Mouse (Mus musculus) ES-E14 (cell line): ENCODE data around the gene Vmn2r70. TPM values are rescaled to one million over a fixed set of nuclear protein-coding genes. Genes with fewer than 3 reads are reported as not detected.

Experiments
- DNase-seq: peaks from one replicate; pipeline ENCODE4 v3.0.0-alpha.2; 2013; ENCODE audit warnings: low read depth, low spot score
- H3K27ac ChIP-seq: 2 replicates; pipeline ENCODE4 v1.5.1; 2012; ENCODE audit warnings: low read depth, mild to moderate bottlenecking, low read length, moderate library complexity, mixed read lengths; ENCODE audit not compliant: poor library complexity, insufficient read depth, severe bottlenecking
- H3K36me3 ChIP-seq: 2 replicates; pipeline ENCODE4 v1.6.1; 2012; ENCODE audit warnings: mild to moderate bottlenecking, low read length, moderate library complexity, mixed read lengths; ENCODE audit not compliant: control insufficient read depth, poor library complexity, insufficient read depth, severe bottlenecking
- H3K4me1 ChIP-seq, 2 experiments: fragments of 150-350 bp in 1 of 2; sonication (generic) in 1 of 2; 2 replicates each; pipeline ENCODE4 v1.6.1; 2012; ENCODE audit warnings: low read length in 2 of 2, mild to moderate bottlenecking in 1 of 2, mixed read lengths in 1 of 2; ENCODE audit not compliant: control insufficient read depth in 2 of 2, insufficient read depth in 2 of 2, poor library complexity in 1 of 2
- H3K4me3 ChIP-seq, 2 experiments: fragments of 150-350 bp in 1 of 2; sonication (generic) in 1 of 2; 2 replicates each; pipeline ENCODE4 v1.5.1; 2012; ENCODE audit warnings: low read length in 2 of 2, low read depth in 1 of 2, mild to moderate bottlenecking in 1 of 2, mixed read lengths in 1 of 2; ENCODE audit not compliant: insufficient read depth in 1 of 2, poor library complexity in 1 of 2, severe bottlenecking in 1 of 2
- H3K9ac ChIP-seq: 2 replicates; pipeline ENCODE4 v1.6.1; 2012; ENCODE audit warnings: low read depth, mild to moderate bottlenecking, low read length, mixed read lengths; ENCODE audit not compliant: poor library complexity, insufficient read depth, severe bottlenecking
- H3K9me3 ChIP-seq: fragments of 150-350 bp; sonication (generic); 2 replicates; pipeline ENCODE4 v1.6.1; 2012; ENCODE audit warnings: low read depth, mild to moderate bottlenecking, low read length; ENCODE audit not compliant: control insufficient read depth, insufficient read depth
- CHD2 ChIP-seq: IDR thresholded peaks from 2 replicates; pipeline ENCODE4 v1.6.1; 2014; ENCODE audit warnings: mild to moderate bottlenecking, low read depth, low read length, inconsistent platforms
- HCFC1 ChIP-seq: IDR thresholded peaks from 2 replicates; pipeline ENCODE4 v1.6.1; 2012; ENCODE audit warnings: low read length, inconsistent platforms, borderline replicate concordance; ENCODE audit not compliant: insufficient read depth
- MAFK ChIP-seq: IDR thresholded peaks from 2 replicates; pipeline ENCODE4 v1.6.1; 2014; ENCODE audit warnings: mild to moderate bottlenecking, low read depth, low read length, inconsistent platforms; ENCODE audit not compliant: insufficient read depth
- ZC3H11A ChIP-seq: IDR thresholded peaks from 2 replicates; pipeline ENCODE4 v1.6.1; 2012; ENCODE audit warnings: low read depth, mild to moderate bottlenecking, inconsistent platforms, low read length, borderline replicate concordance
- ZNF384 ChIP-seq: IDR thresholded peaks from 2 replicates; pipeline ENCODE4 v1.6.1; 2012; ENCODE audit warnings: low read depth, low read length, inconsistent platforms
- in situ Hi-C, 2 experiments: fragments of 600-800 bp; cut with MboI; formaldehyde crosslinking; loops; one replicate each; pipeline ENCODE4 v1.15.1; 2025; ENCODE audit warnings: low sequenced_read_pairs in 2 of 2, inconsistent platforms in 1 of 2; ENCODE audit not compliant: unreplicated experiment in 2 of 2
- total RNA-seq: library from RNA; depleted of rRNA; stranded (reverse); fragments of 300-350 nt; gene quantifications from 2 replicates; pipeline ENCODE4 v1.2.3, GENCODE M21; 2012; rRNA removed

The Vmn2r70 gene
- total RNA-seq, result not detected in 2 replicates

DNA sequence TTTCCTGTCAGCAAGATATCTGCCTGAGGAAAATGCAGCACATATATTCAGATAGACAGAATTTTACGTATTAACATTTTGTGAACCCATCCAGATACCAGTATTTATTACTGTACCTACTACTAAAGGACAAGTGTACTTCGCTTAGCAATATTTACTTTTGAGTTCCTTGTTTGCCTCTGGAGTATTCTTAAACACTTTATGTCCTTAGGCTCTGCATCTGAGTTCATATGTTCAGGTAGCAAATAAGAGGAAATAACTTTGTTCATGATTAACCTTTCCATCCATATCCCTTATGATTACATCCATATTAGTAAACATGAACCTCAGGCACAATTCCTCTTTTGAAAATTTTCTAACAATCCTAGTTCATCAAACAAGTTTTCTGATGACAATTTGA is at the start of gene Vmn2r70:
Gene Vmn2r70, minus strand, starts transcription at position 101 of the 400 bp plus-strand sequence.
- no peaks in the 10 kb centered on the region for H3K36me3 ChIP-seq
- no peak within 1 kb of the TSS for H3K27ac ChIP-seq
- no peaks in the 10 kb centered on the region for H3K9me3 ChIP-seq
- H3K9ac ChIP-seq, result no peak within 1 kb of the TSS
- no peak for DNase-seq
- no peak for TF ChIP-seq CHD2
- TF ChIP-seq ZNF384, result no peak
- no peak for TF ChIP-seq MAFK
- TF ChIP-seq ZC3H11A, result no peak
- TF ChIP-seq HCFC1, result no peak
- no peak within 1 kb of the TSS for H3K4me3 ChIP-seq
- in situ Hi-C loops, result no loop called here
- no peaks in the 10 kb centered on the region for H3K4me1 ChIP-seq

DNA sequence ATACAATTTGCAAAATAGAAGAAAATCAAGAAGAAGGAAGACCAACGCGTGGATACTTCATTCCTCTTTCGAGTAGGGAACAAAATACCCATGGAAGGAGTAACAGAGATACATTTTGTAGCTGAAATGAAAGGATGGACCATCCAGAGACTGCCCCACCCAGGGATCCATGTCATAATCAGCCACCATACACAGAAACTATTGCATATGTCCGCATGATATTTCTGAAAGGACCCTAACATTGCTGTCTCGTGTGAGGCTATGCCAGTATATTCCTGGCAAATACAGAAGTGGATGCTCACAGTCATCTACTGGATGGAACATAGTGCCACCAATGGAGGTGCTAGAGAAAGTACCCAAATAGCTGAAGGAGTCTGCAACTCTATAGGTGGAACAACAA is 6.2 kb downstream of the Vmn2r70 start, which contains the start of gene Vmn2r71:
Gene Vmn2r71, plus strand, starts transcription at position 301 of the 400 bp plus-strand sequence.
- H3K4me1 ChIP-seq, result no peaks in the 10 kb centered on the region
- H3K4me3 ChIP-seq, result no peak within 1 kb of the TSS
- in situ Hi-C loops, result no loop called here
- no peak for DNase-seq
- no peaks in the 10 kb centered on the region for H3K36me3 ChIP-seq
- H3K9ac ChIP-seq, result no peak within 1 kb of the TSS
- H3K9me3 ChIP-seq, result no peaks in the 10 kb centered on the region
- H3K27ac ChIP-seq, result no peak within 1 kb of the TSS
- TF ChIP-seq MAFK (no peak), ZNF384 (no peak), CHD2 (no peak), ZC3H11A (no peak), HCFC1 (no peak)

DNA sequence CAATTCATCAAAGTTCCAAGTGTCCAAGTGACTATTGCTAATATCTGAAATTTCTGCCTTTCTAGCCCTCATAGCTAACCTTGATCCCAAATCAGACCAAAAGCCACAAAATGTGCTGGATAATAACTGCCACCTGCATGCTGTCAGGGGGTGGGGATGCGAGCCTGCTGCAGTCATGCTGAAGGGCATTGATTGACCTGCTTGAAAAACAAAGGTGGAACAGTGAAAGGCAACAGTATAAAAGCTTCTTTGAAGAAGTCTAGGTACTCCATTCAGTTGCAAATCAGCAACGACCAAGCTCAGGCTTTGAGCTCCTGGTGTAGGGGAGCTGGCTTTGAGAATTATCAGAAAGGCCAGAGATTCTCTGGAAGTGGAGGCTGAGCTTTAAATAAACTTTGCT is 25.9 kb downstream of the Vmn2r70 start:
- peak; percentile 27 for DNase-seq
- Histone ChIP-seq H3K36me3 (no peaks in the 10 kb centered on the region), H3K9ac (no peak overlapping the region), H3K4me3 (0 out of 4 replicates have a peak overlapping the region, but pooled peaks of 1 of the 2 experiments have one; percentile 5), H3K27ac (peak overlapping the region; percentile 58; the same call in 1 of the 2 replicates), H3K9me3 (no peaks in the 10 kb centered on the region), H3K4me1 (peaks cover 0 to 6% of the 10 kb centered on the region in 2 experiments; a peak in 1 of 4 replicates)
- no peak for TF ChIP-seq ZNF384
- no peak for TF ChIP-seq ZC3H11A
- no peak for TF ChIP-seq HCFC1
- TF ChIP-seq CHD2, result no peak
- TF ChIP-seq MAFK, result no peak
- in situ Hi-C loops, result no loop called here

- in situ Hi-C loops, result no loop called here
- Histone ChIP-seq H3K4me3 (no peak overlapping the region), H3K4me1 (peaks cover 0 to 6% of the 10 kb centered on the region in 2 experiments; a peak in 1 of 4 replicates), H3K27ac (peak overlapping the region; percentile 56; the same call in 1 of the 2 replicates), H3K9ac (no peak overlapping the region), H3K9me3 (no peaks in the 10 kb centered on the region), H3K36me3 (no peaks in the 10 kb centered on the region)
- DNase-seq, result peak; percentile 46
- TF ChIP-seq CHD2, result no peak
- no peak for TF ChIP-seq ZNF384
- TF ChIP-seq MAFK, result no peak
- no peak for TF ChIP-seq HCFC1
- TF ChIP-seq ZC3H11A, result no peak
Observed at GRCm38 (mm10) chr7:85542108-85542507, 26.9 kb downstream of the Vmn2r70 start.

Other genes with a start within 250 kb of the Vmn2r70 start
- not detected in 2 replicates for gene Vmn2r69, start 153.3 kb downstream of the Vmn2r70 start, total RNA-seq
- gene Vmn2r71, start 6.1 kb downstream of the Vmn2r70 start, total RNA-seq, result not detected in 2 replicates
- gene Vmn2r72, start 185.9 kb upstream of the Vmn2r70 start, total RNA-seq, result not detected in 2 replicates